Mouse (Mus musculus) heart, adult 18-20 months (tissue): ENCODE measurements around the gene Fsd1l. TPM values are rescaled to one million over a fixed set of nuclear protein-coding genes. Genes with fewer than 3 reads are reported as not detected.
A peak's percentile ranks its signal among the peaks of the same experiment; 100 is the strongest.

Source experiments
- DNase-seq, 2 experiments: peaks; one replicate each; pipeline ENCODE4 v3.0.0; 2021 to 2022; ENCODE audit warnings: mixed read lengths in 1 of 2
- long read RNA-seq, 2 experiments: library from polyadenylated mRNA; stranded (forward); transcript quantifications; one replicate each; pipeline ENCODE4 v2.0.0; 2021
- total RNA-seq, 2 experiments: library from RNA; stranded (reverse); gene quantifications; 2 replicates each; pipeline ENCODE4 v1.2.3; 2021

Gene Fsd1l
- 10 to 100 TPM; 53.2 to 53.4 TPM for total RNA-seq
- long read RNA-seq, experiment 1, partial matches to known transcripts, result 1 of 10 reads
- long read RNA-seq, experiment 1, other reads (novel, unspliced or antisense), result 7 of 10 reads
- long read RNA-seq, experiment 2, partial matches to known transcripts, result 0 of 3 reads
- long read RNA-seq, experiment 2, other reads (novel, unspliced or antisense), result 3 of 3 reads

- DNase-seq, result peak; percentile 84 to 85
These were observed at the start of gene Fsd1l for GRCm38 (mm10) chr4:53631316-53632010. Fsd1l (plus strand) TSS chr4:53631471.

GRCm38 (mm10) chr4:53587676-53588075 is 43.6 kb upstream of the Fsd1l start:
- no peak for DNase-seq

- no peak for DNase-seq
These were observed 42.3 kb upstream of the Fsd1l start for GRCm38 (mm10) chr4:53588936-53589335.

GRCm38 (mm10) chr4:53589466-53589865 is 41.8 kb upstream of the Fsd1l start:
- no peak for DNase-seq

- peak in 1 of 2 experiments; percentile 19 for DNase-seq
These were observed 41.1 kb upstream of the Fsd1l start for GRCm38 (mm10) chr4:53590163-53590562.

- no peak for DNase-seq
These were observed 40.4 kb upstream of the Fsd1l start for GRCm38 (mm10) chr4:53590691-53591447.

GRCm38 (mm10) chr4:53591536-53591935 is 39.7 kb upstream of the Fsd1l start:
- peak in 1 of 2 experiments; percentile 17 for DNase-seq

GRCm38 (mm10) chr4:53591941-53592340 is 39.3 kb upstream of the Fsd1l start:
- peak; percentile 54 to 66 for DNase-seq

GRCm38 (mm10) chr4:53592386-53592785 is 38.9 kb upstream of the Fsd1l start:
- DNase-seq, result peak; percentile 76 to 90

- peak; percentile 80 to 81 for DNase-seq
These were observed 37.1 kb upstream of the Fsd1l start for GRCm38 (mm10) chr4:53594204-53594603.

GRCm38 (mm10) chr4:53595246-53596062 is 35.8 kb upstream of the Fsd1l start:
- DNase-seq, result no peak

GRCm38 (mm10) chr4:53596063-53596895 is 35.0 kb upstream of the Fsd1l start:
- peak in 1 of 2 experiments; percentile 20 for DNase-seq

- peak; percentile 17 to 32 for DNase-seq
These were observed 30.8 kb upstream of the Fsd1l start for GRCm38 (mm10) chr4:53600462-53600861.

- DNase-seq, result no peak
These were observed 16.6 kb upstream of the Fsd1l start for GRCm38 (mm10) chr4:53614576-53615225.

- DNase-seq, result no peak
These were observed 13.3 kb upstream of the Fsd1l start for GRCm38 (mm10) chr4:53617968-53618367.

- no peak for DNase-seq
These were observed 11.2 kb upstream of the Fsd1l start for GRCm38 (mm10) chr4:53620104-53620503.

GRCm38 (mm10) chr4:53621084-53621483 is 10.2 kb upstream of the Fsd1l start:
- no peak for DNase-seq

GRCm38 (mm10) chr4:53621490-53621889 is 9.8 kb upstream of the Fsd1l start:
- DNase-seq, result no peak

GRCm38 (mm10) chr4:53623711-53624110 is 7.6 kb upstream of the Fsd1l start:
- no peak for DNase-seq

- no peak for DNase-seq
These were observed 6.5 kb upstream of the Fsd1l start for GRCm38 (mm10) chr4:53624816-53625215.

- DNase-seq, result no peak
These were observed 6.0 kb upstream of the Fsd1l start for GRCm38 (mm10) chr4:53625263-53625662.
